Mouse (Mus musculus) hindbrain, embryonic 11.5 days (tissue): ENCODE results near the gene Slc17a2. TPM values are rescaled to one million over a fixed set of nuclear protein-coding genes. Genes with fewer than 3 reads are reported as not detected.

Source experiments
- polyA plus RNA-seq: library from polyadenylated mRNA; unstranded; fragments of >200 nt; fragmentation: Nextera tagmentation; extraction: Ambion mirVana; gene quantifications from 2 replicates; pipeline ENCODE4 v1.2.1, GENCODE M21; 2014

The Slc17a2 gene
- polyA plus RNA-seq, 1 experiment from 2014 or later, result not detected

Other genes starting within 250 kb of the Slc17a2 start
- gene Hist1h3e, start 244.6 kb upstream of the Slc17a2 start, polyA plus RNA-seq, result 6.7 and 6.9 TPM in 2 replicates
- 70.9 and 82.9 TPM in 2 replicates for gene Hist1h2ae, start 235.8 kb upstream of the Slc17a2 start, polyA plus RNA-seq
- 3.2 and 4.8 TPM in 2 replicates for gene Hist1h2bg, start 235.6 kb upstream of the Slc17a2 start, polyA plus RNA-seq
- gene Hist1h2bf, start 232.8 kb upstream of the Slc17a2 start, polyA plus RNA-seq, result 1.5 and 3.7 TPM in 2 replicates
- 1.0 and 2.9 TPM in 2 replicates for gene Hist1h2ad, start 232.6 kb upstream of the Slc17a2 start, polyA plus RNA-seq
- 7.2 and 8.3 TPM in 2 replicates for gene Hist1h3d, start 231.2 kb upstream of the Slc17a2 start, polyA plus RNA-seq
- gene Hist1h4d, start 225.4 kb upstream of the Slc17a2 start, polyA plus RNA-seq, result 95.0 and 95.9 TPM in 2 replicates
- gene Hist1h2be, start 185.9 kb upstream of the Slc17a2 start, polyA plus RNA-seq, result 1.8 and 2.2 TPM in 2 replicates
- 19.7 and 23.7 TPM in 2 replicates for gene Hist1h1e, start 184.4 kb upstream of the Slc17a2 start, polyA plus RNA-seq
- 0.79 and 0.84 TPM in 2 replicates for gene Hist1h2ac, start 123.0 kb upstream of the Slc17a2 start, polyA plus RNA-seq
- 21.0 and 26.1 TPM in 2 replicates for gene Hist1h2bc, start 122.8 kb upstream of the Slc17a2 start, polyA plus RNA-seq
- 0.17 TPM in 1 of 2 replicates, not detected in the other for gene Hist1h1t, start 111.2 kb upstream of the Slc17a2 start, polyA plus RNA-seq
- gene Hist1h4c, start 108.5 kb upstream of the Slc17a2 start, polyA plus RNA-seq, result 4.5 and 4.9 TPM in 2 replicates
- 3.4 and 4.2 TPM in 2 replicates for gene Hfe, start 96.1 kb upstream of the Slc17a2 start, polyA plus RNA-seq
- gene Hist1h1c, start 68.2 kb upstream of the Slc17a2 start, polyA plus RNA-seq, result 14.9 and 16.7 TPM in 2 replicates
- gene Hist1h3c, start 61.4 kb upstream of the Slc17a2 start, polyA plus RNA-seq, result 10.7 and 11.3 TPM in 2 replicates
- 1.4 and 3.0 TPM in 2 replicates for gene Hist1h2bb, start 60.3 kb upstream of the Slc17a2 start, polyA plus RNA-seq
- 42.5 and 50.0 TPM in 2 replicates for gene Hist1h2ab, start 55.9 kb upstream of the Slc17a2 start, polyA plus RNA-seq
- 6.5 and 10.7 TPM in 2 replicates for gene Hist1h3b, start 54.7 kb upstream of the Slc17a2 start, polyA plus RNA-seq
- 3.6 and 4.8 TPM in 2 replicates for gene Hist1h4b, start 50.0 kb upstream of the Slc17a2 start, polyA plus RNA-seq
- 0.32 TPM in 1 of 2 replicates, not detected in the other for gene Hist1h4a, start 45.8 kb upstream of the Slc17a2 start, polyA plus RNA-seq
- 3.4 and 5.3 TPM in 2 replicates for gene Hist1h3a, start 44.6 kb upstream of the Slc17a2 start, polyA plus RNA-seq
- 2.4 and 3.7 TPM in 2 replicates for gene Hist1h1a, start 43.3 kb upstream of the Slc17a2 start, polyA plus RNA-seq
- not detected in 2 replicates for gene Trim38, start 37.1 kb upstream of the Slc17a2 start, polyA plus RNA-seq
- gene Slc17a3, start 32.4 kb downstream of the Slc17a2 start, polyA plus RNA-seq, result not detected in 2 replicates
- not detected in 2 replicates for gene Slc17a1, start 60.8 kb downstream of the Slc17a2 start, polyA plus RNA-seq
- gene Slc17a4, start 108.0 kb downstream of the Slc17a2 start, polyA plus RNA-seq, result not detected in 2 replicates
- not detected in 2 replicates for gene Hist1h2ba, start 127.2 kb downstream of the Slc17a2 start, polyA plus RNA-seq
- not detected in 2 replicates for gene Hist1h2aa, start 127.5 kb downstream of the Slc17a2 start, polyA plus RNA-seq
- 0.15 and 0.35 TPM in 2 replicates for gene Scgn, start 184.2 kb downstream of the Slc17a2 start, polyA plus RNA-seq